Comparison of ENCODE assay signal across 8 mouse cellular contexts in the genomic region with DNA sequence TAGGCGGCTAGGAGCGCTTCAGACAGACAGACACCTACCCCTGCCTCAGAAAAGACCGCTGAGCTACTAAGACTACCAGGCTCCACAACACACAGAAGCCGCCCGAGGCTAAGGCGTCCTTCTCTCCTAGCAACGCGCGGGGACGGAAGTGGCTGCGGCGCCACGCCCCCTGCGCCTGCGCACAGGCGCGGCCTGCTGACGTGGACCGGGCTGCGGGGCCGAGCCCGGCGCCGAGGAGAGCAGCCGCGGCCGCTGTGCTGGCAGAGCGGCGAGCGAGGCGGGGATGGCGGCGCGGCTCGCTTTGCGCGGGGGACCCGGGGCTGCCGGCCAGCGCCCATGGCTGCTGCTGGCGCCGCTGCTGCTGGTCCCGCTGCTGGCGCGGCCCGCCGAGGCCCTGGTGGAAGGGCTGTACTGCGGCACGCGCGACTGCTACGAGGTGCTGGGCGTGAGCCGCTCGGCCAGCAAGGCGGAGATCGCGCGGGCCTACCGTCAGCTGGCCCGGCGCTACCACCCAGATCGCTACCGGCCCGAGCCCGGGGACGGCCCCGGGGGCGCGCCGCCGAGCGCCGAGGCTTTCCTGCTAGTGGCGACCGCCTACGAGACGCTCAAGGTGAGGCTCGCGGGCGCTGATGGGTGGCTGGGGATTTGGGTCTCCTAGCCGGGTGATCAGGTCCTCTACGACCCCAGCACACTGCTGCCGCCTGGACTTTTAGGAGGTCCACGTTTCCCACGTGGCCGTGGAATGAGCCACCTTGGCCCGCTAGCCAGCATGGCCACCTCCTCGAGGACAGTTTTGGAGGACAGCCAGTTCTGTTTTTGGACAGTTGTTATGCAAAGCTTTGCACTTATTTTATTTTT. TPM values are rescaled to one million over a fixed set of nuclear protein-coding genes. Genes with fewer than 3 reads are reported as not detected.
DNase-seq lines count a peak whose midpoint lies in the region; ATAC-seq and TF ChIP-seq lines count a peak whose summit lies in the region.

A gene (plus strand): TSS at position 263 of the 858 bp plus-strand sequence.

- H3K9ac ChIP-seq in heart, embryonic 12.5 days: peak within 1 kb of the TSS; percentile 95
- H3K9ac ChIP-seq in kidney, postnatal 0 days (ENCODE audit: low read depth, low read length): peak within 1 kb of the TSS; percentile 89
- peak within 1 kb of the TSS; percentile 97 for H3K9ac ChIP-seq in liver, adult 2 months (ENCODE audit: low read depth, low read length)

- peak within 1 kb of the TSS; percentile 97 for H3K4me3 ChIP-seq in erythroblast, embryonic 14.5 days (replicated peaks)
- peak within 1 kb of the TSS; percentile 94 for H3K4me3 ChIP-seq in heart, embryonic 12.5 days
- peak within 1 kb of the TSS; percentile 88 for H3K4me3 ChIP-seq in kidney, postnatal 0 days (replicated peaks; ENCODE audit: low read depth, low read length)
- peak within 1 kb of the TSS; percentile 62 for H3K4me3 ChIP-seq in liver, adult 2 months (ENCODE audit: insufficient read depth, low read depth, low read length)

- peak; percentile 80 for TF ChIP-seq POLR2A in liver, adult 2 months (IDR thresholded peaks at IDR 0.05; ENCODE audit: extremely low read depth, insufficient read depth, low read length)

- DNase-seq in CD4-positive helper T cell, adult 2 months (ENCODE audit: low read depth, low spot score): peak; percentile 95
- peak; percentile 78 for DNase-seq in brain, embryonic 18.5 days (ENCODE audit: low read depth, low spot score)
- peak; percentile 95 for DNase-seq in kidney, postnatal 0 days (ENCODE audit: low spot score)
- peak; percentile 65 for DNase-seq in liver, adult 2 months (ENCODE audit: extremely low read depth, low read depth, low spot score)
- DNase-seq in spleen, postnatal 36 days (ENCODE audit: low spot score in 2 of 2): peak; percentile 93 to 94

- ATAC-seq in heart, embryonic 12.5 days (ENCODE audit: insufficient number of reproducible peaks, low FRiP score): peak; percentile 99
- ATAC-seq in kidney, postnatal 0 days (replicated peaks; ENCODE audit: low FRiP score, low read depth): peak; percentile 96
- ATAC-seq in monocyte, adult 5-6 weeks (replicated peaks; ENCODE audit: insufficient number of reproducible peaks, low FRiP score, low TSS enrichment, poor library complexity, severe bottlenecking): peak; percentile 66

- H3K27me3 ChIP-seq in erythroblast, embryonic 14.5 days (ENCODE audit: control insufficient read depth): no peaks in the 10 kb centered on the region
- H3K27me3 ChIP-seq in heart, embryonic 12.5 days (replicated peaks): no peaks in the 10 kb centered on the region
- no peaks in the 10 kb centered on the region for H3K27me3 ChIP-seq in kidney, postnatal 0 days (ENCODE audit: insufficient read depth, low read length)
- H3K27me3 ChIP-seq in liver, adult 2 months (ENCODE audit: control insufficient read depth, insufficient read depth, low read length): no peaks in the 10 kb centered on the region

- no peak for TF ChIP-seq CTCF in kidney, postnatal 0 days (IDR thresholded peaks at IDR 0.05; ENCODE audit: low read depth)
- no peak for TF ChIP-seq CTCF in liver, adult 2 months (IDR thresholded peaks at IDR 0.05; ENCODE audit: low read depth, low read length)

- WGBS in heart, embryonic 12.5 days: under 1% methylated on average over 69 of the region's 89 CpGs
- under 1% methylated on average over 83 of the region's 89 CpGs for WGBS in kidney, postnatal 0 days
- WGBS in liver, adult 2 months: under 1% methylated on average over 84 of the region's 89 CpGs

- no peaks in the 10 kb centered on the region for H3K9me3 ChIP-seq in erythroblast, embryonic 14.5 days (ENCODE audit: control insufficient read depth, low read length)
- H3K9me3 ChIP-seq in heart, embryonic 12.5 days (replicated peaks): no peaks in the 10 kb centered on the region
- H3K9me3 ChIP-seq in kidney, postnatal 0 days (replicated peaks; ENCODE audit: low read length): no peaks in the 10 kb centered on the region

- H3K4me2 ChIP-seq in heart, embryonic 12.5 days: peak within 1 kb of the TSS; percentile 73
- H3K4me2 ChIP-seq in kidney, postnatal 0 days (ENCODE audit: low read length): peak within 1 kb of the TSS; percentile 91

- peaks cover 54% of the 10 kb centered on the region for H3K4me1 ChIP-seq in erythroblast, embryonic 14.5 days (ENCODE audit: control insufficient read depth)
- H3K4me1 ChIP-seq in heart, embryonic 12.5 days (replicated peaks): peaks cover 38% of the 10 kb centered on the region
- peaks cover 10% of the 10 kb centered on the region for H3K4me1 ChIP-seq in kidney, postnatal 0 days (replicated peaks; ENCODE audit: insufficient read depth, low read length)
- peaks cover 23% of the 10 kb centered on the region for H3K4me1 ChIP-seq in liver, adult 2 months (ENCODE audit: control insufficient read depth, insufficient read depth, low read length)

- H3K79me2 ChIP-seq in liver, adult 2 months (ENCODE audit: control insufficient read depth, insufficient read depth, low read length): peaks cover 21% of the 10 kb centered on the region; the same call in 1 of the 2 replicates

- H3K27ac ChIP-seq in heart, embryonic 12.5 days (ENCODE audit: poor library complexity, severe bottlenecking): peak within 1 kb of the TSS; percentile 87
- H3K27ac ChIP-seq in kidney, postnatal 0 days: peak within 1 kb of the TSS; percentile 92
- peak within 1 kb of the TSS; percentile 96 for H3K27ac ChIP-seq in liver, adult 2 months (replicated peaks; ENCODE audit: insufficient read depth, low read depth, low read length)

- no peaks in the 10 kb centered on the region for H3K36me3 ChIP-seq in erythroblast, embryonic 14.5 days (ENCODE audit: control insufficient read depth)
- H3K36me3 ChIP-seq in heart, embryonic 12.5 days: no peaks in the 10 kb centered on the region
- H3K36me3 ChIP-seq in kidney, postnatal 0 days (ENCODE audit: insufficient read depth, low read length): no peaks in the 10 kb centered on the region
- H3K36me3 ChIP-seq in liver, adult 2 months (ENCODE audit: control insufficient read depth, insufficient read depth, low read length): no peaks in the 10 kb centered on the region

RNA-seq across cellular contexts. Expression of the gene that starts here (rescaled TPM):
- 0.41 TPM in 1 of 2 replicates, not detected in the other for polyA plus RNA-seq in erythroblast, embryonic 14.5 days (2012)
- 14.6 and 17.5 TPM in 2 replicates for polyA plus RNA-seq in heart, embryonic 12.5 days (2016; fragmentation: Nextera tagmentation; extraction: Ambion mirVana)
- 18.7 and 23.5 TPM in 2 replicates for polyA plus RNA-seq in kidney, postnatal 0 days (2015; fragmentation: Nextera tagmentation; extraction: Ambion mirVana)
- 0.60 TPM in 1 of 2 replicates, not detected in the other for total RNA-seq in liver, adult 2 months (2014; rRNA removed)
- polyA plus RNA-seq in liver, adult 2 months (2012; rRNA removed): not detected in 2 replicates
- total RNA-seq in monocyte, adult 5-6 weeks (2017): not detected in 3 replicates

Comparison
In these comparisons a context has a peak if more than half of its experiments do, and no peak if none do; other contexts are left out.
1. Peak in every context shown above with its lines: DNase-seq, ATAC-seq, H3K4me3 ChIP-seq and H3K27ac ChIP-seq.
2. RNA of the gene that starts here (polyA plus RNA-seq): 18.7 to 23.5 TPM in kidney, postnatal 0 days and 14.6 to 17.5 TPM in heart, embryonic 12.5 days; 0.41 TPM in erythroblast, embryonic 14.5 days and not detected in liver, adult 2 months; every median in the first group is over 10 times any median in the second.
3. Peak in DNase-seq, H3K4me3 ChIP-seq, H3K27ac ChIP-seq and H3K9ac ChIP-seq in liver, adult 2 months; RNA of the gene not detected or under 1 TPM.
4. Peak in ATAC-seq in monocyte, adult 5-6 weeks; RNA of the gene not detected or under 1 TPM.